Mouse (Mus musculus): ENCODE measurements at regions not wholly inside any gene's neighbourhood (a gene's known extent, or its start where the extent isn't known, plus 50 kb on each side); places are given as distances from the start of the nearest gene placed in this dataset.

GRCm38 (mm10) chr2:168842261-168842740, 74.6 kb upstream of the Sall4 start:
- peak; percentile 63 for DNase-seq (ENCODE audit: extremely low spot score)

- no peak for DNase-seq (ENCODE audit: extremely low spot score)
Measured at GRCm38 (mm10) chr2:168841713-168842045, 73.9 kb upstream of the Sall4 start.

- peak; percentile 50 for DNase-seq (ENCODE audit: extremely low spot score)
Measured at GRCm38 (mm10) chr2:168840853-168841712, 73.3 kb upstream of the Sall4 start.

- DNase-seq (ENCODE audit: extremely low spot score) = peak; percentile 71
Measured at GRCm38 (mm10) chr2:168839811-168840655, 72.3 kb upstream of the Sall4 start.

GRCm38 (mm10) chr2:168839221-168839620, 71.5 kb upstream of the Sall4 start:
- DNase-seq (ENCODE audit: extremely low spot score) = peak; percentile 44

GRCm38 (mm10) chr2:168838681-168839080, 70.9 kb upstream of the Sall4 start:
- peak; percentile 74 for DNase-seq (ENCODE audit: extremely low spot score)

GRCm38 (mm10) chr2:168837951-168838570, 70.3 kb upstream of the Sall4 start:
- DNase-seq (ENCODE audit: extremely low spot score) = peak; percentile 35

- no peak for DNase-seq (ENCODE audit: extremely low spot score)
Measured at GRCm38 (mm10) chr2:168834771-168835170, 67.0 kb upstream of the Sall4 start.

GRCm38 (mm10) chr2:168831740-168832139, 64.0 kb upstream of the Sall4 start:
- DNase-seq (ENCODE audit: extremely low spot score) = no peak

- DNase-seq (ENCODE audit: extremely low spot score) = no peak
Measured at GRCm38 (mm10) chr2:168820648-168821047, 52.9 kb upstream of the Sall4 start.
